Mouse (Mus musculus): ENCODE measurements around the gene Milr1. TPM values are rescaled to one million over a fixed set of nuclear protein-coding genes. Genes with fewer than 3 reads are reported as not detected.

Milr1 gene
- total and polyA plus RNA-seq, 2 experiments, result 0.10 to 0.37 TPM

DNA sequence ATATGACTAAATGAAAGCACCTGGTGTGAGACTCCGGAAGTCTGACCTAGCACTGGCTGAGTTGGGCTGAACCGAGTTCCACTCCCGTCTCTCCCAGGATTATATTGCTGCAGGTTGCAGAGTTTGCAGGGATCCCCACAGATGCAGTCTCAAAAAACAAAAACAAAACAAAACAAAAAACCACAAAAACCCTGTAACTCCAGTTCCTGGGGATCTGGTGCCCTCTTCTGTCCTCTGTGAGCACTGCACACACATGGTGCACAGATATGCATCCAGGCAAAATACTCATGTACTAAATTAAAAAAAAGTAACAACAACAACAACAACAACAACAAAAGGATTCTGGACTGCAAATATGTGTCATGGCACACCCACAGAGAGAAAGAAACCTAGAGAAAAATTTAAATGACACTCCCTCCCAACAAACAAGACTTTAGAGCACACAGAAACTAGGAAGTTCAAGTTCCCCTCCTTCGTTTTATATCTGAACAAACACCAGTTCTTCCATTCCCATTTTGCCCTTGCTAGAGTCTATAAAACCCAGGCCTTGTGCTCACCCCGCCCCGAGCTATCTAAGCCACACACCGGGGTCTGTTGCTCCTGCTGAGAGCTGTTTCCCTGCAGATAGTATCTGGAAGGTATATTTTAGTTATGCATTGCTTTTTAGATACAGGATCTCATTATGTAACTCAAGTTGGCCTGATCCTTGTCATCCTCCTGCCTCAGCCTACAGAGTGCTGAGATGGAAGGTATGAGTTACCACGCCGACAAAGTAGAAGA is 19.4 kb downstream of the Milr1 start:
- WGBS, result 93% methylated on average over 9 of the region's 9 CpGs
- Histone ChIP-seq H3K79me2 (ENCODE audit: control insufficient read depth, insufficient read depth, low read length) (no peaks in the 10 kb centered on the region), H3K4me1 (ENCODE audit: control insufficient read depth, insufficient read depth, low read length) (no peaks in the 10 kb centered on the region), H3K27me3 (ENCODE audit: control insufficient read depth, insufficient read depth, low read length) (no peaks in the 10 kb centered on the region), H3K36me3 (ENCODE audit: control insufficient read depth, insufficient read depth, low read length) (peaks cover 82% of the 10 kb centered on the region), H3K9ac (ENCODE audit: low read depth, low read length) (no peak overlapping the region), H3K27ac (replicated peaks; ENCODE audit: insufficient read depth, low read depth, low read length) (no peak overlapping the region), H3K4me3 (ENCODE audit: insufficient read depth, low read depth, low read length) (no peak overlapping the region)
- TF ChIP-seq POLR2A (IDR thresholded peaks at IDR 0.05; ENCODE audit: extremely low read depth, insufficient read depth, low read length), result no peak
- peak; percentile 46; the same call in 1 of the 2 replicates for TF ChIP-seq CTCF (IDR thresholded peaks at IDR 0.05; ENCODE audit: low read depth, low read length)
- no peak for DNase-seq (ENCODE audit: extremely low read depth, low read depth, low spot score)

DNA sequence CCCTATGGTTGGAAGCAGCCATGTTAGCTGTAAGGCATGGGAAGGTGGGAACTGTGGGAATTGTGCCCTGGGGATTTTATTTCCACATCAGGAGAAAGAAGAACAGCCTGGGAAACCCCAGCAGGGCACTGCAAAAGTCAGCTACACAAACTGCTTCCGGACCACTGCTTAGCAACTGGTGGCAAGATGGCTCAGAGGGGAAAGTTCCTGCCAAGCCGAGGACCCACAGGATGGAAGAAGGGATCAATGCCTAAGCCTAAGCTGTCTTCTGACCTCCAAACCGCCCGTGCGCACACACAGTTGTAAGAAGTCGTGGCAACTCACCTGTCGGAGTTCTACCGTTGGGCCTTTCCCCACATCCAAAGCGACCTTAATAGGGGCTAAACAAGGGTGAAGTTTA is 22.0 kb downstream of the Milr1 start:
- H3K27me3 ChIP-seq (ENCODE audit: control insufficient read depth, insufficient read depth, low read length), result no peaks in the 10 kb centered on the region
- TF ChIP-seq CTCF (IDR thresholded peaks at IDR 0.05; ENCODE audit: low read depth, low read length) (no peak), POLR2A (IDR thresholded peaks at IDR 0.05; ENCODE audit: extremely low read depth, insufficient read depth, low read length) (no peak)
- H3K4me3 ChIP-seq (ENCODE audit: insufficient read depth, low read depth, low read length), result no peak overlapping the region
- H3K9ac ChIP-seq (ENCODE audit: low read depth, low read length), result no peak overlapping the region
- H3K4me1 ChIP-seq (ENCODE audit: control insufficient read depth, insufficient read depth, low read length), result peaks cover 5% of the 10 kb centered on the region
- DNase-seq (ENCODE audit: extremely low read depth, low read depth, low spot score), result no peak
- H3K36me3 ChIP-seq (ENCODE audit: control insufficient read depth, insufficient read depth, low read length), result peaks cover 75% of the 10 kb centered on the region
- 93% methylated on average over 9 of the region's 9 CpGs for WGBS
- no peak overlapping the region for H3K27ac ChIP-seq (replicated peaks; ENCODE audit: insufficient read depth, low read depth, low read length)
- H3K79me2 ChIP-seq (ENCODE audit: control insufficient read depth, insufficient read depth, low read length), result no peaks in the 10 kb centered on the region

DNA sequence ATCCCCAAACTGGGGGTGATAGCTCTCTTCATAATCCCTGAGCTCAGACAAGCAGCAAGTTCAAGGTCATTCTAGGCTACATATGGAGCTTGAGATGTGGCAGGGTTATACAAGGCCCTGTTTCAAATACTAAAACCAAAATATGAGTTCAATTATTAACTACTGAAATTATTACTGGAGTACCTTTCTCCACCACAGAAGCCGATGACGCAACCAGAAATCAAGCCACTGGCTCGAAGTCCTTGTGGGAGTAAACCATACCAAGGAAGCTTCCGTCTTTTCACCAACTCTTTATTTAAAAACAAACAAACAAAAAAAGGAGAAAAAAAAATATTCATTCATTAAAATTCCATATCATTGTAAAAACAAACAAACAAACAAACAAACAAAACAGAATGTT is 25.9 kb downstream of the Milr1 start:
- peaks cover 60% of the 10 kb centered on the region for H3K36me3 ChIP-seq (ENCODE audit: control insufficient read depth, insufficient read depth, low read length)
- peaks cover 9% of the 10 kb centered on the region for H3K4me1 ChIP-seq (ENCODE audit: control insufficient read depth, insufficient read depth, low read length)
- no peak overlapping the region; the same call in 1 of the 2 replicates for H3K9ac ChIP-seq (ENCODE audit: low read depth, low read length)
- peak overlapping the region; percentile 42; the same call in 1 of the 2 replicates for H3K4me3 ChIP-seq (ENCODE audit: insufficient read depth, low read depth, low read length)
- TF ChIP-seq CTCF (IDR thresholded peaks at IDR 0.05; ENCODE audit: low read depth, low read length), result no peak
- TF ChIP-seq POLR2A (IDR thresholded peaks at IDR 0.05; ENCODE audit: extremely low read depth, insufficient read depth, low read length), result no peak
- no peaks in the 10 kb centered on the region for H3K79me2 ChIP-seq (ENCODE audit: control insufficient read depth, insufficient read depth, low read length)
- peak overlapping the region; percentile 81 for H3K27ac ChIP-seq (replicated peaks; ENCODE audit: insufficient read depth, low read depth, low read length)
- WGBS, result 22% methylated on average over 4 of the region's 4 CpGs
- H3K27me3 ChIP-seq (ENCODE audit: control insufficient read depth, insufficient read depth, low read length), result no peaks in the 10 kb centered on the region
- peak; percentile 92 for DNase-seq (ENCODE audit: extremely low read depth, low read depth, low spot score)

DNA sequence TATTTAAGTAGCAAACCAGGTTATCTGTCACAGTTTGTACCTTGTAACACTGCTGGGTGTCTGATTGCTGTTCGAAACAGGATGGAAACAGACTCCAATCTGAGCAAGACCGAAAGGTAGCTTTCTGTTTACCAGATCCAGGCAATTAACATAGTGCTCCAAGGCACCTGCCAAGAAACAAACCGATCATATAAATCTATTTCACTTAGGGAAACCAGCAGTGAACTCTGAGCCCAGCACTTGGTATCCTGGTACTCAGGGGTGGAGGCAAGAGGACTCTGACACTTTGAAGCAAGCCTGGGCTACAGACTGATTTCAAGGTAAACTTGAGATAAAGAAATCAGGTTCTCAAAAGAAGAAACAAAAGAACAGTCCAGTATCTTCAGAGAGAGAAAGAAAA is 26.4 kb downstream of the Milr1 start:
- H3K27me3 ChIP-seq (ENCODE audit: control insufficient read depth, insufficient read depth, low read length), result no peaks in the 10 kb centered on the region
- H3K79me2 ChIP-seq (ENCODE audit: control insufficient read depth, insufficient read depth, low read length), result no peaks in the 10 kb centered on the region
- TF ChIP-seq POLR2A (IDR thresholded peaks at IDR 0.05; ENCODE audit: extremely low read depth, insufficient read depth, low read length) (no peak), CTCF (IDR thresholded peaks at IDR 0.05; ENCODE audit: low read depth, low read length) (no peak)
- peak; percentile 85 for DNase-seq (ENCODE audit: extremely low read depth, low read depth, low spot score)
- peak overlapping the region; percentile 95 for H3K27ac ChIP-seq (replicated peaks; ENCODE audit: insufficient read depth, low read depth, low read length)
- H3K36me3 ChIP-seq (ENCODE audit: control insufficient read depth, insufficient read depth, low read length), result peaks cover 60% of the 10 kb centered on the region
- peak overlapping the region; percentile 42 for H3K4me3 ChIP-seq (ENCODE audit: insufficient read depth, low read depth, low read length)
- 30% methylated on average over 3 of the region's 3 CpGs for WGBS
- peak overlapping the region; percentile 60 for H3K9ac ChIP-seq (ENCODE audit: low read depth, low read length)
- peaks cover 9% of the 10 kb centered on the region for H3K4me1 ChIP-seq (ENCODE audit: control insufficient read depth, insufficient read depth, low read length)

- 42% methylated on average over 7 of the region's 7 CpGs for WGBS
- Histone ChIP-seq H3K4me1 (ENCODE audit: control insufficient read depth, insufficient read depth, low read length) (peaks cover 10% of the 10 kb centered on the region), H3K27me3 (ENCODE audit: control insufficient read depth, insufficient read depth, low read length) (no peaks in the 10 kb centered on the region), H3K36me3 (ENCODE audit: control insufficient read depth, insufficient read depth, low read length) (peaks cover 60% of the 10 kb centered on the region), H3K27ac (replicated peaks; ENCODE audit: insufficient read depth, low read depth, low read length) (0 out of 2 replicates have a peak overlapping the region, but pooled peaks have one; percentile 11), H3K4me3 (ENCODE audit: insufficient read depth, low read depth, low read length) (peak overlapping the region; percentile 47), H3K9ac (ENCODE audit: low read depth, low read length) (no peak overlapping the region), H3K79me2 (ENCODE audit: control insufficient read depth, insufficient read depth, low read length) (no peaks in the 10 kb centered on the region; the same call in 1 of the 2 replicates)
- no peak for TF ChIP-seq POLR2A (IDR thresholded peaks at IDR 0.05; ENCODE audit: extremely low read depth, insufficient read depth, low read length)
- no peak for TF ChIP-seq CTCF (IDR thresholded peaks at IDR 0.05; ENCODE audit: low read depth, low read length)
- no peak for DNase-seq (ENCODE audit: extremely low read depth, low read depth, low spot score)
These were observed 27.1 kb downstream of the Milr1 start for GRCm38 (mm10) chr11:106778132-106778531.

Data from liver, adult 2 months (tissue).